Mouse (Mus musculus) ES-E14 (cell line): ENCODE measurements around the gene Psph. TPM values are rescaled to one million over a fixed set of nuclear protein-coding genes. Genes with fewer than 3 reads are reported as not detected.

Experiments
- DNase-seq: peaks from one replicate; pipeline ENCODE4 v3.0.0-alpha.2; 2013; ENCODE audit warnings: low read depth, low spot score
- H3K27ac ChIP-seq: 2 replicates; pipeline ENCODE4 v1.5.1; 2012; ENCODE audit warnings: low read depth, mild to moderate bottlenecking, low read length, moderate library complexity, mixed read lengths; ENCODE audit not compliant: poor library complexity, insufficient read depth, severe bottlenecking
- H3K36me3 ChIP-seq: 2 replicates; pipeline ENCODE4 v1.6.1; 2012; ENCODE audit warnings: mild to moderate bottlenecking, low read length, moderate library complexity, mixed read lengths; ENCODE audit not compliant: control insufficient read depth, poor library complexity, insufficient read depth, severe bottlenecking
- H3K4me1 ChIP-seq, 2 experiments: fragments of 150-350 bp in 1 of 2; sonication (generic) in 1 of 2; 2 replicates each; pipeline ENCODE4 v1.6.1; 2012; ENCODE audit warnings: low read length in 2 of 2, mild to moderate bottlenecking in 1 of 2, mixed read lengths in 1 of 2; ENCODE audit not compliant: control insufficient read depth in 2 of 2, insufficient read depth in 2 of 2, poor library complexity in 1 of 2
- H3K4me3 ChIP-seq, 2 experiments: fragments of 150-350 bp in 1 of 2; sonication (generic) in 1 of 2; 2 replicates each; pipeline ENCODE4 v1.5.1; 2012; ENCODE audit warnings: low read length in 2 of 2, low read depth in 1 of 2, mild to moderate bottlenecking in 1 of 2, mixed read lengths in 1 of 2; ENCODE audit not compliant: insufficient read depth in 1 of 2, poor library complexity in 1 of 2, severe bottlenecking in 1 of 2
- H3K9ac ChIP-seq: 2 replicates; pipeline ENCODE4 v1.6.1; 2012; ENCODE audit warnings: low read depth, mild to moderate bottlenecking, low read length, mixed read lengths; ENCODE audit not compliant: poor library complexity, insufficient read depth, severe bottlenecking
- H3K9me3 ChIP-seq: fragments of 150-350 bp; sonication (generic); 2 replicates; pipeline ENCODE4 v1.6.1; 2012; ENCODE audit warnings: low read depth, mild to moderate bottlenecking, low read length; ENCODE audit not compliant: control insufficient read depth, insufficient read depth
- CHD2 ChIP-seq: IDR thresholded peaks from 2 replicates; pipeline ENCODE4 v1.6.1; 2014; ENCODE audit warnings: mild to moderate bottlenecking, low read depth, low read length, inconsistent platforms
- HCFC1 ChIP-seq: IDR thresholded peaks from 2 replicates; pipeline ENCODE4 v1.6.1; 2012; ENCODE audit warnings: low read length, inconsistent platforms, borderline replicate concordance; ENCODE audit not compliant: insufficient read depth
- MAFK ChIP-seq: IDR thresholded peaks from 2 replicates; pipeline ENCODE4 v1.6.1; 2014; ENCODE audit warnings: mild to moderate bottlenecking, low read depth, low read length, inconsistent platforms; ENCODE audit not compliant: insufficient read depth
- ZC3H11A ChIP-seq: IDR thresholded peaks from 2 replicates; pipeline ENCODE4 v1.6.1; 2012; ENCODE audit warnings: low read depth, mild to moderate bottlenecking, inconsistent platforms, low read length, borderline replicate concordance
- ZNF384 ChIP-seq: IDR thresholded peaks from 2 replicates; pipeline ENCODE4 v1.6.1; 2012; ENCODE audit warnings: low read depth, low read length, inconsistent platforms
- in situ Hi-C, 2 experiments: fragments of 600-800 bp; cut with MboI; formaldehyde crosslinking; loops; one replicate each; pipeline ENCODE4 v1.15.1; 2025; ENCODE audit warnings: low sequenced_read_pairs in 2 of 2, inconsistent platforms in 1 of 2; ENCODE audit not compliant: unreplicated experiment in 2 of 2
- total RNA-seq: library from RNA; depleted of rRNA; stranded (reverse); fragments of 300-350 nt; gene quantifications from 2 replicates; pipeline ENCODE4 v1.2.3, GENCODE M21; 2012

The Psph gene
- total RNA-seq, 1 experiment, result 54.9 TPM

- H3K4me3 ChIP-seq, result peak overlapping the region; percentile 2 to 14; a peak in 3 of 4 replicates
- DNase-seq, result peak; percentile 54
- no peaks in the 10 kb centered on the region for H3K9me3 ChIP-seq
- no peaks in the 10 kb centered on the region for H3K36me3 ChIP-seq
- in situ Hi-C loops, result no loop called here
- peak overlapping the region; percentile 43 for H3K9ac ChIP-seq
- TF ChIP-seq MAFK, result no peak
- TF ChIP-seq ZNF384, result no peak
- no peak for TF ChIP-seq HCFC1
- no peak for TF ChIP-seq ZC3H11A
- no peak for TF ChIP-seq CHD2
- H3K4me1 ChIP-seq, result peaks cover 0 to 8% of the 10 kb centered on the region in 2 experiments; a peak in 2 of 4 replicates
- peak overlapping the region; percentile 77 for H3K27ac ChIP-seq
Measured at GRCm38 (mm10) chr5:129761865-129762540, 25.2 kb downstream of the Psph start.

GRCm38 (mm10) chr5:129759929-129760480, 27.2 kb downstream of the Psph start:
- DNase-seq, result no peak
- Histone ChIP-seq H3K4me3 (no peak overlapping the region), H3K4me1 (peaks cover 0 to 10% of the 10 kb centered on the region in 2 experiments; a peak in 2 of 4 replicates), H3K9ac (no peak overlapping the region), H3K9me3 (no peaks in the 10 kb centered on the region), H3K27ac (no peak overlapping the region), H3K36me3 (no peaks in the 10 kb centered on the region)
- in situ Hi-C loops, result no loop called here
- TF ChIP-seq ZC3H11A (no peak), HCFC1 (no peak), MAFK (0 out of 2 replicates have a peak, but pooled peaks have one; percentile 38)

DNA sequence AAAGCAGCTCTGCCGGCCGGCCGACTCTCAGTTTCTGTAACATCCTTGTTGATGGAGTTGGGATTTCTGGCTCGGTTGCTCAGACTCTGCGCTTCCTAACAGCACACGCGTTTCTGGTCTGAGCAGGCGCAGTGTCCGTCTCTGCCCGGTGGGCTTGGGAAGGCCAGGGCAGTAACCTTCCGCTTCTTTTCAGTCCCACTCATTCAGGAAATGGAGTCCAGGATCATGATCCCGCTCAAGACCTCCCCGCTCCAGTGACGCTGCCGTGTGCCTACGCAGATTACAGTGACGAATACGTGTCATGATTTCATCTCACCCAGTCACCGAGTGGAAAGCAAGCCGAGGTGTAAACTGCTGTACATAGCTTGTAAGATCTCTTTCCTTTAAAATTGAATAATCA, 30.4 kb downstream of the Psph start:
- no peaks in the 10 kb centered on the region for H3K9me3 ChIP-seq
- H3K36me3 ChIP-seq, result no peaks in the 10 kb centered on the region
- H3K27ac ChIP-seq, result peak overlapping the region; percentile 23; the same call in 1 of the 2 replicates
- peaks cover 0 to 5% of the 10 kb centered on the region in 2 experiments; a peak in 2 of 4 replicates for H3K4me1 ChIP-seq
- in situ Hi-C loops, result no loop called here
- no peak for DNase-seq
- H3K9ac ChIP-seq, result peak overlapping the region; percentile 51; the same call in 1 of the 2 replicates
- TF ChIP-seq ZNF384, result no peak
- TF ChIP-seq HCFC1, result no peak
- no peak for TF ChIP-seq CHD2
- no peak for TF ChIP-seq MAFK
- TF ChIP-seq ZC3H11A, result no peak
- peak overlapping the region in 1 of 2 experiments; percentile 4; a peak in 1 of 4 replicates for H3K4me3 ChIP-seq

- H3K9me3 ChIP-seq, result no peaks in the 10 kb centered on the region
- no peak for DNase-seq
- in situ Hi-C loops, result no loop called here
- peaks cover 0 to 3% of the 10 kb centered on the region in 2 experiments; a peak in 1 of 4 replicates for H3K4me1 ChIP-seq
- H3K36me3 ChIP-seq, result peaks cover 12% of the 10 kb centered on the region; the same call in 1 of the 2 replicates
- H3K4me3 ChIP-seq, result no peak overlapping the region
- no peak overlapping the region for H3K9ac ChIP-seq
- no peak overlapping the region for H3K27ac ChIP-seq
- no peak for TF ChIP-seq MAFK
- no peak for TF ChIP-seq ZC3H11A
- TF ChIP-seq CHD2, result no peak
- TF ChIP-seq ZNF384, result no peak
- no peak for TF ChIP-seq HCFC1
Measured at GRCm38 (mm10) chr5:129744050-129744449, 43.2 kb downstream of the Psph start.
